Mouse (Mus musculus): Measurements from ENCODE around the gene Top3a. TPM values are rescaled to one million over a fixed set of nuclear protein-coding genes. Genes with fewer than 3 reads are reported as not detected.

Gene Top3a
- polyA plus RNA-seq, 1 experiment, result 7.3 TPM

- TF ChIP-seq CTCF (IDR thresholded peaks at IDR 0.05; ENCODE audit: extremely low read depth, insufficient read depth, insufficient read length, insufficient replicate concordance) (no peak), POLR2A (IDR thresholded peaks at IDR 0.05; ENCODE audit: low read depth, low read length) (no peak)
- Histone ChIP-seq H3K27me3 (ENCODE audit: control insufficient read depth, insufficient read depth, low read length) (no peaks in the 10 kb centered on the region), H3K4me1 (ENCODE audit: control insufficient read depth, insufficient read depth, insufficient read length) (peaks cover 20% of the 10 kb centered on the region), H3K36me3 (ENCODE audit: control insufficient read depth, insufficient read depth, low read length) (no peaks in the 10 kb centered on the region; the same call in 1 of the 2 replicates), H3K4me3 (ENCODE audit: extremely low read depth, insufficient read depth, insufficient read length) (no peak overlapping the region), H3K27ac (ENCODE audit: insufficient read depth, low read length) (no peak overlapping the region)
- WGBS, result 59% methylated on average over 6 of the region's 6 CpGs
- DNase-seq (ENCODE audit: low read depth in 1 of 2, low spot score in 2 of 2), result no peak
These were observed 1.6 kb downstream of the Top3a start for GRCm38 (mm10) chr11:60775578-60775977.

- Histone ChIP-seq H3K27ac (ENCODE audit: insufficient read depth, low read length) (no peak overlapping the region), H3K4me3 (ENCODE audit: extremely low read depth, insufficient read depth, insufficient read length) (no peak overlapping the region), H3K36me3 (ENCODE audit: control insufficient read depth, insufficient read depth, low read length) (no peaks in the 10 kb centered on the region), H3K27me3 (ENCODE audit: control insufficient read depth, insufficient read depth, low read length) (no peaks in the 10 kb centered on the region), H3K4me1 (ENCODE audit: control insufficient read depth, insufficient read depth, insufficient read length) (peaks cover 14% of the 10 kb centered on the region)
- no peak for DNase-seq (ENCODE audit: low read depth in 1 of 2, low spot score in 2 of 2)
- WGBS, result 56% methylated on average over 1 of the region's 1 CpGs
- TF ChIP-seq CTCF (IDR thresholded peaks at IDR 0.05; ENCODE audit: extremely low read depth, insufficient read depth, insufficient read length, insufficient replicate concordance), result no peak
- TF ChIP-seq POLR2A (IDR thresholded peaks at IDR 0.05; ENCODE audit: low read depth, low read length), result no peak
These were observed 2.3 kb downstream of the Top3a start for GRCm38 (mm10) chr11:60774841-60775240.

GRCm38 (mm10) chr11:60774158-60774689 is 2.9 kb downstream of the Top3a start:
- no peak overlapping the region for H3K27ac ChIP-seq (ENCODE audit: insufficient read depth, low read length)
- no peaks in the 10 kb centered on the region for H3K36me3 ChIP-seq (ENCODE audit: control insufficient read depth, insufficient read depth, low read length)
- TF ChIP-seq POLR2A (IDR thresholded peaks at IDR 0.05; ENCODE audit: low read depth, low read length), result no peak
- TF ChIP-seq CTCF (IDR thresholded peaks at IDR 0.05; ENCODE audit: extremely low read depth, insufficient read depth, insufficient read length, insufficient replicate concordance), result no peak
- DNase-seq (ENCODE audit: low read depth in 1 of 2, low spot score in 2 of 2), result no peak
- no peak overlapping the region for H3K4me3 ChIP-seq (ENCODE audit: extremely low read depth, insufficient read depth, insufficient read length)
- H3K4me1 ChIP-seq (ENCODE audit: control insufficient read depth, insufficient read depth, insufficient read length), result peaks cover 7% of the 10 kb centered on the region
- WGBS, result 76% methylated on average over 3 of the region's 3 CpGs
- H3K27me3 ChIP-seq (ENCODE audit: control insufficient read depth, insufficient read depth, low read length), result no peaks in the 10 kb centered on the region

- Histone ChIP-seq H3K4me1 (ENCODE audit: control insufficient read depth, insufficient read depth, insufficient read length) (peaks cover 3% of the 10 kb centered on the region; the same call in 1 of the 2 replicates), H3K36me3 (ENCODE audit: control insufficient read depth, insufficient read depth, low read length) (no peaks in the 10 kb centered on the region), H3K27me3 (ENCODE audit: control insufficient read depth, insufficient read depth, low read length) (no peaks in the 10 kb centered on the region), H3K4me3 (ENCODE audit: extremely low read depth, insufficient read depth, insufficient read length) (no peak overlapping the region), H3K27ac (ENCODE audit: insufficient read depth, low read length) (no peak overlapping the region)
- WGBS, result 92% methylated on average over 4 of the region's 4 CpGs
- TF ChIP-seq POLR2A (IDR thresholded peaks at IDR 0.05; ENCODE audit: low read depth, low read length), result no peak
- TF ChIP-seq CTCF (IDR thresholded peaks at IDR 0.05; ENCODE audit: extremely low read depth, insufficient read depth, insufficient read length, insufficient replicate concordance), result no peak
- DNase-seq (ENCODE audit: low read depth in 1 of 2, low spot score in 2 of 2), result no peak
These were observed 5.0 kb downstream of the Top3a start for GRCm38 (mm10) chr11:60772161-60772560.

GRCm38 (mm10) chr11:60770776-60771175 is 6.4 kb downstream of the Top3a start:
- no peaks in the 10 kb centered on the region for H3K27me3 ChIP-seq (ENCODE audit: control insufficient read depth, insufficient read depth, low read length)
- TF ChIP-seq CTCF (IDR thresholded peaks at IDR 0.05; ENCODE audit: extremely low read depth, insufficient read depth, insufficient read length, insufficient replicate concordance) (no peak), POLR2A (IDR thresholded peaks at IDR 0.05; ENCODE audit: low read depth, low read length) (no peak)
- H3K4me1 ChIP-seq (ENCODE audit: control insufficient read depth, insufficient read depth, insufficient read length), result peaks cover under 1% of the 10 kb centered on the region; the same call in 1 of the 2 replicates
- no peak for DNase-seq (ENCODE audit: low read depth in 1 of 2, low spot score in 2 of 2)
- H3K36me3 ChIP-seq (ENCODE audit: control insufficient read depth, insufficient read depth, low read length), result no peaks in the 10 kb centered on the region
- H3K27ac ChIP-seq (ENCODE audit: insufficient read depth, low read length), result no peak overlapping the region
- H3K4me3 ChIP-seq (ENCODE audit: extremely low read depth, insufficient read depth, insufficient read length), result no peak overlapping the region
- 88% methylated on average over 3 of the region's 3 CpGs for WGBS

- H3K36me3 ChIP-seq (ENCODE audit: control insufficient read depth, insufficient read depth, low read length), result no peaks in the 10 kb centered on the region
- H3K27ac ChIP-seq (ENCODE audit: insufficient read depth, low read length), result no peak overlapping the region
- TF ChIP-seq POLR2A (IDR thresholded peaks at IDR 0.05; ENCODE audit: low read depth, low read length) (no peak), CTCF (IDR thresholded peaks at IDR 0.05; ENCODE audit: extremely low read depth, insufficient read depth, insufficient read length, insufficient replicate concordance) (no peak)
- no peak for DNase-seq (ENCODE audit: low read depth in 1 of 2, low spot score in 2 of 2)
- H3K4me1 ChIP-seq (ENCODE audit: control insufficient read depth, insufficient read depth, insufficient read length), result no peaks in the 10 kb centered on the region
- no peak overlapping the region for H3K4me3 ChIP-seq (ENCODE audit: extremely low read depth, insufficient read depth, insufficient read length)
- H3K27me3 ChIP-seq (ENCODE audit: control insufficient read depth, insufficient read depth, low read length), result no peaks in the 10 kb centered on the region
- 28% methylated on average over 2 of the region's 2 CpGs for WGBS
These were observed 7.8 kb downstream of the Top3a start for GRCm38 (mm10) chr11:60769322-60769721.

GRCm38 (mm10) chr11:60766969-60767368 is 10.2 kb downstream of the Top3a start:
- 77% methylated on average over 4 of the region's 4 CpGs for WGBS
- H3K27me3 ChIP-seq (ENCODE audit: control insufficient read depth, insufficient read depth, low read length), result no peaks in the 10 kb centered on the region
- no peaks in the 10 kb centered on the region for H3K4me1 ChIP-seq (ENCODE audit: control insufficient read depth, insufficient read depth, insufficient read length)
- H3K4me3 ChIP-seq (ENCODE audit: extremely low read depth, insufficient read depth, insufficient read length), result no peak overlapping the region
- H3K36me3 ChIP-seq (ENCODE audit: control insufficient read depth, insufficient read depth, low read length), result peaks cover 3% of the 10 kb centered on the region
- no peak overlapping the region for H3K27ac ChIP-seq (ENCODE audit: insufficient read depth, low read length)
- DNase-seq (ENCODE audit: low read depth in 1 of 2, low spot score in 2 of 2), result no peak
- TF ChIP-seq POLR2A (IDR thresholded peaks at IDR 0.05; ENCODE audit: low read depth, low read length), result no peak
- no peak for TF ChIP-seq CTCF (IDR thresholded peaks at IDR 0.05; ENCODE audit: extremely low read depth, insufficient read depth, insufficient read length, insufficient replicate concordance)
